Comparison of ENCODE assay signal across 31 mouse cellular contexts in the genomic region with DNA sequence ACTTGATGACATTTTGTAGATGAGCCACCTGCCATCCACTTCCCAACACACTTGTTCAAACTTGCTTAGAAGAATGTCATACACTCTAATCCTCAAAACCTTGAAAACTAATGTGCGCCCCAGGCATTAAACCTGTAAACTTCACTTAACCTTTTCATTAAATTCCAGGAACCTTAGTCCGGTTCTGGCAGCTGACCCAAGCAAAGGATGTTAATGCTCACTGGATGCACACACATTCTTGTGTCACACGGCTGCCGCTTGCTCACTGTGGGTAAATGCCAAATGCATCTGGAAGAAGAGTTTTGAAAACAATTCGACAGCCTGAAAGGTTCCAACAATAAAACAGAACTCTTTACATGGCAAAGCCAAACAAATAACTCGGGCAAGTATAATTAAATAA.
DNase-seq lines count a peak whose midpoint lies in the region; ATAC-seq and TF ChIP-seq lines count a peak whose summit lies in the region.
"Had no signal": no experiment of that assay in that cellular context is flagged by ENCODE, and none has a peak within 500 bp of the region (broad histone marks: within the 10 kb centered on the region; RNA-seq: fewer than 3 reads in every experiment).

No protein-coding gene starts in this region.

- H3K27me3 ChIP-seq in kidney, adult 2 months (replicated peaks; ENCODE audit: control insufficient read depth, insufficient read depth, low read length), result no peaks in the 10 kb centered on the region
- 0 out of 2 replicates have a peak, but pooled peaks cover 3% of the 10 kb centered on the region for H3K27me3 ChIP-seq in embryonic facial prominence, embryonic 10.5 days (replicated peaks; ENCODE audit: low read depth, poor library complexity, severe bottlenecking)
- no peaks in the 10 kb centered on the region for H3K27me3 ChIP-seq in lung, postnatal 0 days (replicated peaks; ENCODE audit: insufficient read depth, low read length)
- H3K27me3 ChIP-seq: CH12.LX; heart, embryonic 15.5 days; liver, embryonic 15.5 days; lung, embryonic 15.5 days; midbrain, embryonic 15.5 days; neural tube, embryonic 12.5 days; stomach, embryonic 15.5 days had no signal

- no peak for TF ChIP-seq POLR2A in kidney, adult 2 months (IDR thresholded peaks at IDR 0.05; ENCODE audit: low read depth, low read length)

- TF ChIP-seq EP300 in lung, postnatal 0 days (IDR thresholded peaks at IDR 0.05), result no peak

- no peak overlapping the region for H3K4me3 ChIP-seq in kidney, adult 2 months (ENCODE audit: insufficient read depth, low read depth, low read length)
- no peak overlapping the region for H3K4me3 ChIP-seq in embryonic facial prominence, embryonic 10.5 days
- H3K4me3 ChIP-seq in lung, postnatal 0 days (ENCODE audit: low read depth, low read length), result no peak overlapping the region
- H3K4me3 ChIP-seq: erythroblast, embryonic 14.5 days; heart, embryonic 15.5 days; left cerebral cortex, adult 2 months; liver, embryonic 15.5 days; lung, embryonic 15.5 days; midbrain, embryonic 15.5 days; neural tube, embryonic 12.5 days; stomach, embryonic 15.5 days had no signal

- no peak for TF ChIP-seq CTCF in kidney, adult 2 months (conservative IDR thresholded peaks at IDR 0.05; ENCODE audit: insufficient read depth, insufficient read length, low read depth, low read length)
- no peak for TF ChIP-seq CTCF in lung, postnatal 0 days (IDR thresholded peaks at IDR 0.05)

- DNase-seq in kidney, adult 2 months, result peak; percentile 33
- no peak for DNase-seq in kidney, postnatal 10 days
- DNase-seq in retina, postnatal 1 day, result peak; percentile 13
- DNase-seq in retina, embryonic 14.5 days (ENCODE audit: low spot score), result no peak
- peak; percentile 15 for DNase-seq in embryonic facial prominence, embryonic 10.5 days (ENCODE audit: low spot score)
- peak; percentile 10 to 21 for DNase-seq in kidney, postnatal 36 days
- no peak for DNase-seq in adrenal gland, adult (ENCODE audit: inconsistent age in 2 of 2, low spot score in 1 of 2)
- DNase-seq in lung, postnatal 0 days (ENCODE audit: low spot score), result no peak
- DNase-seq: adrenal gland, postnatal 25 days; B cell, adult 2 months; cerebellum, adult 8-10 months; cerebellum, postnatal 36 days; gastrocnemius, postnatal 36 days; heart, postnatal 4 days; liver; lung, postnatal 4 days; thymus, adult 18-20 months; thymus, postnatal 4 days had no signal

- no peaks in the 10 kb centered on the region for H3K36me3 ChIP-seq in kidney, adult 2 months (ENCODE audit: control insufficient read depth, insufficient read depth, low read length)
- H3K36me3 ChIP-seq in embryonic facial prominence, embryonic 10.5 days (replicated peaks), result no peaks in the 10 kb centered on the region
- H3K36me3 ChIP-seq in lung, postnatal 0 days (ENCODE audit: insufficient read depth, low read length), result no peaks in the 10 kb centered on the region
- H3K36me3 ChIP-seq: G1E; heart, embryonic 15.5 days; liver, embryonic 15.5 days; lung, embryonic 15.5 days; midbrain, embryonic 15.5 days; neural tube, embryonic 12.5 days; stomach, embryonic 15.5 days had no signal

- 29% methylated on average over 6 of the region's 6 CpGs for WGBS in kidney, adult 2 months
- 62% methylated on average over 6 of the region's 6 CpGs for WGBS in embryonic facial prominence, embryonic 10.5 days
- WGBS in lung, postnatal 0 days, result 48% methylated on average over 6 of the region's 6 CpGs

- no peak overlapping the region for H3K27ac ChIP-seq in kidney, adult 2 months (ENCODE audit: insufficient read depth, low read depth, low read length)
- H3K27ac ChIP-seq in embryonic facial prominence, embryonic 10.5 days (replicated peaks), result no peak overlapping the region; the same call in 1 of the 2 replicates
- no peak overlapping the region for H3K27ac ChIP-seq in lung, postnatal 0 days (ENCODE audit: low read length)
- H3K27ac ChIP-seq: heart, embryonic 15.5 days; hindbrain, embryonic 14.5 days; left cerebral cortex, adult 2 months; liver, embryonic 15.5 days; lung, embryonic 15.5 days; midbrain, embryonic 15.5 days; neural tube, embryonic 12.5 days; stomach, embryonic 15.5 days had no signal

- no peak overlapping the region for H3K4me2 ChIP-seq in lung, postnatal 0 days (replicated peaks; ENCODE audit: low read depth, low read length)
- H3K4me2 ChIP-seq: heart, embryonic 15.5 days; hindbrain, embryonic 14.5 days; liver, embryonic 15.5 days; lung, embryonic 15.5 days; midbrain, embryonic 15.5 days; neural tube, embryonic 12.5 days; stomach, embryonic 15.5 days had no signal

- no peaks in the 10 kb centered on the region for H3K9me3 ChIP-seq in embryonic facial prominence, embryonic 10.5 days
- H3K9me3 ChIP-seq in lung, postnatal 0 days (ENCODE audit: low read length), result no peaks in the 10 kb centered on the region
- H3K9me3 ChIP-seq: G1E; heart, embryonic 15.5 days; liver, embryonic 15.5 days; lung, embryonic 15.5 days; midbrain, embryonic 15.5 days; neural tube, embryonic 12.5 days; stomach, embryonic 15.5 days had no signal

- no peak for ATAC-seq in lung, postnatal 0 days
- ATAC-seq: forebrain, postnatal 0 days; inflammation-experienced regulatory T-cells, adult 6 months; midbrain, embryonic 15.5 days had no signal

- no peaks in the 10 kb centered on the region for H3K4me1 ChIP-seq in kidney, adult 2 months (ENCODE audit: control insufficient read depth, insufficient read depth, low read length)
- peaks cover 19% of the 10 kb centered on the region for H3K4me1 ChIP-seq in embryonic facial prominence, embryonic 10.5 days
- H3K4me1 ChIP-seq in lung, postnatal 0 days (ENCODE audit: insufficient read depth, low read depth, low read length), result no peaks in the 10 kb centered on the region
- H3K4me1 ChIP-seq: heart, embryonic 15.5 days; liver, embryonic 15.5 days; midbrain, embryonic 15.5 days; neural tube, embryonic 12.5 days; stomach, embryonic 15.5 days had no signal

- H3K9ac ChIP-seq in lung, postnatal 0 days (replicated peaks; ENCODE audit: low read depth), result no peak overlapping the region
- H3K9ac ChIP-seq: forebrain, postnatal 0 days; heart, embryonic 15.5 days; hindbrain, embryonic 14.5 days; liver, embryonic 15.5 days; lung, embryonic 15.5 days; midbrain, embryonic 15.5 days; neural tube, embryonic 12.5 days; stomach, embryonic 15.5 days had no signal

Comparison
In these comparisons a context has a peak if more than half of its experiments do, and no peak if none do; other contexts are left out.
1. DNase-seq: peak in kidney, adult 2 months (single experiment), retina, postnatal 1 day (single experiment), embryonic facial prominence, embryonic 10.5 days (single experiment) and kidney, postnatal 36 days (2 of 2); none in kidney, postnatal 10 days (single experiment), retina, embryonic 14.5 days (single experiment), adrenal gland, adult (0 of 2) and lung, postnatal 0 days (single experiment).